Mouse (Mus musculus) ovary, postnatal 36 days (tissue): ENCODE measurements at regions not wholly inside any gene's neighbourhood (a gene's known extent, or its start where the extent isn't known, plus 50 kb on each side); places are given as distances from the start of the nearest gene placed in this dataset.

Experiments
- DNase-seq: peaks from one replicate; pipeline ENCODE4 v3.0.0; 2022; ENCODE audit warnings: low spot score, mixed read lengths

DNA sequence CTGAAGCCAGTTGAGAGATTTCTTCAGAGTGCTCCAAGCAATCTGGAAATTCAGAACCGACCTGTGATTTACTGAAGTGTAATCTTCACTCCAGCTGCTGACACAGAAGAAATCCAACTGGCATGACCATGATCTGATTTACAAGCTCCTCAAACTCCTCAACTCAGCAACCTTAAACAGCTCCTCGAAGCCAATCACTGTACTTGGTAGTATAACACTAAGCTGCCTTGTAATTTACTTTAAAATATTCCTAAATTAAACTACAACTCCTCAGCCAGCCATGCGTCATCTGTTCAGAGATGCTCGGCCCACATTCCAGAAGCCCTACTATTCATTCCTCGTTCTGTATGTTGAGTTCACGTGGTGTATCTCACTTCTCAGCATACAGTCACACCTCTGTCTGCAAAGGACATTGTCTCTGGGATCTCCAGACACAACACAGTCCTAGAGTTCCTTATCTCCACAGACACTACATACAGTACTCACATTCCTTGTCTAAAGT lies 116.0 kb upstream of the Smad1 start:
- no peak for DNase-seq

DNA sequence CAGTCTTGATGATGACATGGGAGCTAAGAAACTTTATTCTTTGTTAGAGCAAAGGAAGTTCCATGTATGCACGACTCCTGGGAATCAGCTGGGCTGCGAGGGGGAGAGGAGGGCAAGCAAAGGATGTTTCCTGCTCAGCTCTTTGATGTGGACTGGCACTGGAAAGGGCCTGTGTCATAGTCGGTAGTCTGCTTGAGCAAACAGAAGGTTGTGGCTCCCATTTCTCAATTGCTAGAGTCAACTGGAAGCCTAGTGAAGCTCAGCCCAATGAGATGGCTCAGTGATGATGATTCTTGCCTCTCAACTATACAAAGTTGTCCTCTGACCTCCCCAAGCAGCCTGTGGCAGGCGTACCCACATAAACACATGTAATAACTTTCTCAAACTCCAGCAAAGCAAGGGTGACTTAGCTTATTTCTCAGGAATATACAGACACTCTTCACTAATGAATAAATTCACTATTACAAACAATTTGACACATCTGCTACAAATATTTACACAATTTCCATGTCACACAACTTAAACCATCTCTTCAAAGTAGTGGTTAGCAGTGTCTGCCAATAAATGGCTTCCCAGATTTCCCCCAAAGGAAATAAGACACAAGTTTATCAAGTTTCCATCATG lies 115.4 kb upstream of the Smad1 start:
- DNase-seq, result no peak

DNA sequence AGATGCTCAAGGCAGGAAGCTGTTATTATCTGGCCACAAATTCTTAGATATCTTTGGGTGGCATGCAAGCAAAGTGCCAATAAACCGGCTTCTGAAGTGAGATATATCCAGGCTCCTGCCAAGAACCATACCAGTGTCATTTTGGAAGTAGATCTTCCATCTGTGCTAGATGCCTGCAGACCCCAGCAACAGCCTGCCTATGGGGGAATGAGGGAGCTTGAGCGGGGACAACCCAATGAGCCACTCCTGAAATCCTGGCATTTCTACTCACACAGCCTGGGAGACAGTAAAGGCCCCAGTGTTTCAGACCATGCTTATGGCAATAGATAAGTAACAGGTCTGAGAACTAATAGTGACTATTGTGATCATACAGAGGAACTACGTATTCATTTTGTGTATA lies 109.3 kb upstream of the Smad1 start:
- no peak for DNase-seq

DNA sequence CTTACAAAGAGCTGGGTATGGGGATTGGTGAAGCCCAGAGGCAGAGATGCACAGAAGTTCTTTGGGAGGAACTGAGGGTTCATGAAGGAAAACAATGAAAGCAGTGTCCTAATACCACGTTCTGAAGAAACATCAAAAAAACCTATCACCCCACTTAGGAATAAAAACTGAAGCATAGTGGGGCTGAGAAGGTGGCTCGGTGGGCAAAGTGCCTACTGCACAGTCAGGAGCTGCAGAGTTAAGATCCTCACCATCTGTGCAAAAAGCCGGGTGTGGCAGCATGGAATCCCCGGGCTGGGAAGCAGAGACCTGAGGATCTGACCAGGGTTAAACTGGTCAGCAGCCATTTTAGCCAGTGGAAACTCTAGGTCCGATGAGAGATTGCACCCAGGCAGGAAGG lies 106.1 kb upstream of the Smad1 start:
- no peak for DNase-seq

DNA sequence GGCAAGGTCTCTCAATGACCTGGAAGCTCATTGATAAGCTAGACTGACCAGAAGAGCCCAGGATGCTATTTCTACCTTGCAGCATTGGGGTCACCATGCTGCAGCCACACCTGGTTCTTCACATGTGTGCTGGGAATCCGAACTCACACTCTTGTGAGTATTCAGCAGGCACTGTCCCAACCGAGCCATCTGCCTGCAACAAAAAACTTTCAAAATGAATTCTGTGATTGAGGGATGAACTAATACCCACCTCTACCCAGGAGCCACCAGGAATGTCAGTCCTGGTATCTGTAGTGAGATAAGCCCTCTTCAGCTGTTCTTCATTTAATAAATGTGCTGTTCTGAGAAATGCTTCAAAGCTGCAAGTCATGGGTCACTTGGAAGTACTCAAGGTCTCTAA lies 104.6 kb upstream of the Smad1 start:
- no peak for DNase-seq

DNA sequence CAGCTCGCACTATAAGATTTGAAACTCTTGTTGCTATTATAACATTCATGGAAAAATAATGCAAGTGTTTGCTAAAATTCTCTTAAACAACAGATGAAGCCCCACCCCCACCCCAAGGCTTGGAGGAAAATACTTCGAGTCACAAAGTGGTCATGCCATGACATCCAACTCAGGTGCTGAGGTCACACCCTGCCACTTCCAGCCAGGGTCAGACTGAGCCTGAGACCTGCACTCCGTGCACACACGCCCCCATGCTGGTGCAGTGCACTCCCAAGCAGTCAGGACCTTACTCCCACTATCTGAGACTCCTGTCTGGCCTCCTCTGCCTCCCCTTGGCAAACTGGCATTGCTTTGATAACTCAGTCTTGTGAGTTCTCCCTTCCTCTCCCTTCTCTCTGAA lies 102.7 kb upstream of the Smad1 start:
- no peak for DNase-seq

DNA sequence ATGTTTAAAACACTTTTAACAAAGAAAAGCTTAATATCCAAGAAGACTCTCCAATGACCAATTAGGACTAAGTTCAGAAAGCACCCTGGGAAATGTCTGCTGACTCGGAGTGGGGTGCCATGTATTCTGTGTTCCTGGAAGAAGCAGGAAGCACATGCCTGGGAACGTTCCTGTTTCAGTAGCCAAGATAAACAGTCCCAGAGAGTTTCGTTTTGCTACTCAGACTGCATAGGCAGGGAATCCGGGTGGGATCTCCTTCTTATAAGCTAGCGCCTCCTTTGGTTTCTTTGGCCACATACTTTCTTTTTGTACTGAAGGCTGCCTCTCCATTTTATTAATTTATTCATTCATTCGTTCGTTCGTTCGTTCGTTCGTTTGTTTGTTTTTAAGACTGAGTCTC lies 101.9 kb upstream of the Smad1 start:
- DNase-seq, result no peak

GRCm38 (mm10) chr8:79499258-79499657 lies 99.9 kb upstream of the Smad1 start:
- DNase-seq, result no peak

DNA sequence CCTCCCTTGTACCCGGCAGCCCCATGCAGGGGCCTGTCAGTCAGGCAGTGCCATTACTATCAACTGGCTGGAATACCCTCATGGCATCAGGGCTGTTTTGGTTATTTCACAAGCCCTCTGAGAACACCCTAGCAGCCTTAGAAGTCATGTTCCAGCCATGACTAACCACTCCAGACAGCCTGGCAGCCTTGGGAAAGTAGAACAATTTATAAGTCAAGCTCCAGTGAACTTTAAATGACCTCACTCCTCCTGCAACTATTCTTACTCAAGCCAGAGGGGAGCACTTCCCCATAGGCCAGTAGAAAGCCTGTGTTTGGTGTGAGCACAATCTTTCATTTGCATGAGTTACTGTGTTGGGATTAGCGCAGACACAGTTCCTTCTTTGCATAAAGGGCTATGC lies 99.3 kb upstream of the Smad1 start:
- DNase-seq, result no peak

GRCm38 (mm10) chr8:79491156-79491698 lies 91.9 kb upstream of the Smad1 start:
- DNase-seq, result no peak

- DNase-seq, result no peak
Observed at GRCm38 (mm10) chr8:79490739-79491138, 91.4 kb upstream of the Smad1 start.

DNA sequence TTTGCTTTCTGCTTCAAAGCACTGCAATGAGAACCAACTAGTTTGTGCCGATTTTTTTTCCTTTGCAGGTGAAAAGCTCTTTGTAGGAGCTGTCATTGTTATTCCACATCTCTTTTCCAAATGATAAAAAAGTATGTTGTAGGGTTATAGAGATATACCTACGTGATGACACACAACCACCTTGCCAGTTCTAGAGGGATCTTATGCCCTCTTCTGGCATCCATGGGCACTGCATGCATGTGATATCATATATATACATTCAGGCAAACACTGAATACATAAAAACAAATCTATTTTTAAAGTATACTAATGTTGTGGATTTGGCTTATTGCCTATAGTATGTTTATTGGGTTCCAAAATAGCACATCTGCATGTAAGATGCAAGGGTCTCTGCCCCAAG lies 89.5 kb upstream of the Smad1 start:
- DNase-seq, result no peak

GRCm38 (mm10) chr8:79487597-79487996 lies 88.3 kb upstream of the Smad1 start:
- DNase-seq, result no peak

DNA sequence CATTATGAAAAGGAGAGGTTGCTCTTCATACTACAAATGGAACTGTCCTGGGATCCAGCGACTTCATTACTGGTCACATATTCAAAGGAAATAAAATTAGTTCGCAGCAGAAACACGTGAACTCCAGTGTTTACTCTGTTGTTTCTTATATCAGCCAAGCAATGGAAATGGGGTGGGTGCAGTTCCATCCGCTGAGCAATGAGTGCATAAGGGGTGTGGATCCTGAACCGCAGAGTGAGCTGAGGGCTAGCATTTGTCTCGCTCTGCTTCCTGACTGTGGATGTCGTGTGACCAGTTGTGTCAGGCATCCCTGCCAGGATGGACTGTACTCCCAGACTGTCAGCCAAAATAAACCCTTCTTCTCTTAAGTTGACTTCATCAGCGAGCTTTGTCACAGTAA lies 80.0 kb upstream of the Smad1 start:
- DNase-seq, result no peak

GRCm38 (mm10) chr8:79476012-79476411 lies 76.7 kb upstream of the Smad1 start:
- DNase-seq, result no peak

DNA sequence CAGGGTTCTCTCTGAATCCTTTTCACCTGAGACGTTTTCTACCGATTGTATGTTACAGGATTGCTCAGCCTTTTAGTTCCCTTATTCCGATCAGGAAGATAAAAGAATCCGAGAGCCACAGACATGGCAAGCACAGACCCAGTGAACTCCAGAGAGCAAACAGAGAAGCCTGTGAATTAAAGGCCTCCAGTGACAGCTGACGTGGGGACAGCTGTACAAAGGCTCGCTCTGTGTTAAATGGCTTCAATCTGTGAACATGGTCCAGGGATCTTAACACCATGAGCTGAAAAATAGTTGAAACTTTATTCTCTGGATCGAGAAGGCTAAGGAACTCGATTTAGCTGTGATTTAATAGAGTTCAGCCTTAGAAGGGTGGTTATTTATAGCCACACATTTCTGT lies 75.4 kb upstream of the Smad1 start:
- DNase-seq, result no peak

GRCm38 (mm10) chr8:79452101-79452500 lies 52.8 kb upstream of the Smad1 start:
- DNase-seq, result no peak

DNA sequence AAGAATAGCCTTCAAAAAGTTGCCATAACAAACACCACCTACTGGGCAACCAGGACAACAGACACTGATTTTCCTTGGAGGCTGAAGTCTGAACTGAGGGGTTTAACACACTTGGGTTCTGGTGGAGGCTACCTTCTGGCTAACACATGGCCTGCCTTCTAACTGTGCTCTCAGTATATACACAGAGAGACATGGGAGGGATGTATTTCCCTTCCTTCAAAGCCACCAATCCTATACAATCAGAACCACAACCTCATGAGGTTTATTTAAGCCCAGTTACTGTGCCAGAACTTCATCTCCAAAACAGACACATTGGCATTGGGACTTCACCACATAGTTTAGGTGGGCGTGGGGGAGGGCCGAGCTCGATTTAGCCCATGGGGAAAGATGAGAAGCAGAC lies 50.1 kb upstream of the Smad1 start:
- no peak for DNase-seq
